Mouse (Mus musculus): ENCODE results near the gene Tigd3. TPM values are rescaled to one million over a fixed set of nuclear protein-coding genes. Genes with fewer than 3 reads are reported as not detected.

Tigd3 gene
- polyA plus RNA-seq, 1 experiment from 2014 or later, result 3.1 TPM

- Histone ChIP-seq H3K27ac (ENCODE audit: low read length) (peak overlapping the region; percentile 34; the same call in 1 of the 2 replicates), H3K4me2 (replicated peaks; ENCODE audit: low read depth, low read length) (peak overlapping the region; percentile 97), H3K9ac (replicated peaks; ENCODE audit: low read depth, low read length) (no peak overlapping the region), H3K4me1 (ENCODE audit: control insufficient read depth, insufficient read depth, low read length) (peaks cover 29% of the 10 kb centered on the region), H3K27me3 (ENCODE audit: control insufficient read depth, insufficient read depth, low read length) (no peaks in the 10 kb centered on the region), H3K4me3 (ENCODE audit: low read depth, low read length) (peak overlapping the region; percentile 45), H3K9me3 (ENCODE audit: control insufficient read depth, low read depth, low read length) (no peaks in the 10 kb centered on the region), H3K36me3 (ENCODE audit: control insufficient read depth, insufficient read depth, low read length) (no peaks in the 10 kb centered on the region)
- WGBS, result 29% methylated on average over 11 of the region's 11 CpGs
- no peak for ATAC-seq (ENCODE audit: insufficient number of reproducible peaks, insufficient read depth, low FRiP score, low read depth)
Observed at GRCm38 (mm10) chr19:5925311-5925855, 31.4 kb upstream of the Tigd3 start.

- ATAC-seq (ENCODE audit: insufficient number of reproducible peaks, insufficient read depth, low FRiP score, low read depth), result peak; percentile 95
- Histone ChIP-seq H3K27ac (ENCODE audit: low read length) (peak within 1 kb of the TSS; percentile 62), H3K36me3 (ENCODE audit: control insufficient read depth, insufficient read depth, low read length) (no peaks in the 10 kb centered on the region), H3K9me3 (ENCODE audit: control insufficient read depth, low read depth, low read length) (no peaks in the 10 kb centered on the region), H3K9ac (replicated peaks; ENCODE audit: low read depth, low read length) (peak within 1 kb of the TSS; percentile 25; the same call in 1 of the 2 replicates), H3K4me2 (replicated peaks; ENCODE audit: low read depth, low read length) (peak within 1 kb of the TSS; percentile 97), H3K4me3 (ENCODE audit: low read depth, low read length) (peak within 1 kb of the TSS; percentile 45), H3K27me3 (ENCODE audit: control insufficient read depth, insufficient read depth, low read length) (no peaks in the 10 kb centered on the region), H3K4me1 (ENCODE audit: control insufficient read depth, insufficient read depth, low read length) (peaks cover 25% of the 10 kb centered on the region)
- WGBS, result 1% methylated on average over 18 of the region's 18 CpGs
Observed at GRCm38 (mm10) chr19:5924713-5925093, 30.8 kb upstream of the Tigd3 start, which contains the start of gene Cdc42ep2. Gene Cdc42ep2 (minus strand): TSS chr19:5924816.

DNA sequence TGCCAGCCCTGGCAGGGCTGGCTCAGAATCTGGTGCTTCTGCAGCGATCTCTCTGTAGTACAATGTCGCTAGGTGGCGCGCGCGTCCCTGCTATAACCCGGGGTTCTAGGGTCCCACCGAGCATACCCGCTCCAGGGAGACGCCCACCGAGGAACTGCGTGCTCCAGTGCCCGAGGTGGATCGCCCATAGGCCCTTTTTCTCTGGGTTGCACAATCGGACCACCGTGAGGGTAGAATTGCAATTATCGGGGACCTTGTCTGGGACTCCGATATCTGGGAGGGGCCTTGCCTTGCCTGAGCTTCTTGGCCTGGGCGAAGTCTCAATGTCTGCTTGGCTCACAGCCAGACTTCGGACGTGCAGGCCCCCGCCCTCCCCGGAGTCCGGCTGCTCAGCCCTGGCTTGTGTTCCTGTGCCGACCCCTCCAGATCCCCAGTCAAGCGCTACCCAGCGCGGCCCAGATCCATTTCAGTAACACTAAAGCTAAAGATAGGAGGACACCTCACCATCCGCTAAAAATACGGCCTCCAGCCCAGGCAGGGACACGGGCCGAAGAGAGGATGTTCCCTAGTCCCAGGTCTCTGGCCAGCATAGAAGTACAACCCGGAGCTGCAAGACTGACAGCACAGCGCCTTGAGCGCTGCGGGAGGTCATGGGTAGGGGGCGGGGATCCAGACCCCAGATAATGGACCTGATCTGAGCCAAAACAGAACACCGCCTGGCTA is 30.2 kb upstream of the Tigd3 start:
- H3K27me3 ChIP-seq (ENCODE audit: control insufficient read depth, insufficient read depth, low read length), result no peaks in the 10 kb centered on the region
- H3K4me1 ChIP-seq (ENCODE audit: control insufficient read depth, insufficient read depth, low read length), result peaks cover 20% of the 10 kb centered on the region
- H3K27ac ChIP-seq (ENCODE audit: low read length), result peak overlapping the region; percentile 62
- peak overlapping the region; percentile 25; the same call in 1 of the 2 replicates for H3K9ac ChIP-seq (replicated peaks; ENCODE audit: low read depth, low read length)
- WGBS, result under 1% methylated on average over 38 of the region's 38 CpGs
- no peaks in the 10 kb centered on the region for H3K36me3 ChIP-seq (ENCODE audit: control insufficient read depth, insufficient read depth, low read length)
- no peaks in the 10 kb centered on the region for H3K9me3 ChIP-seq (ENCODE audit: control insufficient read depth, low read depth, low read length)
- H3K4me3 ChIP-seq (ENCODE audit: low read depth, low read length), result peak overlapping the region; percentile 45
- ATAC-seq (ENCODE audit: insufficient number of reproducible peaks, insufficient read depth, low FRiP score, low read depth), result peak; percentile 72
- H3K4me2 ChIP-seq (replicated peaks; ENCODE audit: low read depth, low read length), result peak overlapping the region; percentile 97

DNA sequence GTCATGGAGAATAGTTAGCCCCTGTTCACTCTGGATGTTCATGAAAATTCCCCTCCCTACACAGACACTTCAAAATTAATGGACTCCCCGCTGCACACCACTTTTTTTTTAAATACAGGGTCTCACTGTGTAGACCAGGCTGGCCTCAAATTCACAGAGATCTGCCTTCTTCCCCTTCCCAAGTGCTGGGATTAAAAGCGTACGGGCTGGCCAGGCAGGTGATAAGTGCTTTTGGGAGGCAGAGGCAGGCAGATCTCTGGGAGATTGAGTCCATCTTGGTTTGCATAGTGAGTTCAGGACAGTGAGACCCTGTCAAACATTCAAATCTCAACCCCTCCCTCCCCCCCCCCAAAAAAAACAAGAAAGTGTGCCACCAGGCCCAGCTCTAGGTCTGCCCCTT is 29.0 kb upstream of the Tigd3 start:
- Histone ChIP-seq H3K27me3 (ENCODE audit: control insufficient read depth, insufficient read depth, low read length) (no peaks in the 10 kb centered on the region), H3K27ac (ENCODE audit: low read length) (no peak overlapping the region), H3K4me3 (ENCODE audit: low read depth, low read length) (no peak overlapping the region), H3K4me1 (ENCODE audit: control insufficient read depth, insufficient read depth, low read length) (peaks cover 13% of the 10 kb centered on the region), H3K36me3 (ENCODE audit: control insufficient read depth, insufficient read depth, low read length) (no peaks in the 10 kb centered on the region), H3K9ac (replicated peaks; ENCODE audit: low read depth, low read length) (no peak overlapping the region), H3K9me3 (ENCODE audit: control insufficient read depth, low read depth, low read length) (no peaks in the 10 kb centered on the region), H3K4me2 (replicated peaks; ENCODE audit: low read depth, low read length) (no peak overlapping the region)
- WGBS, result 98% methylated on average over 3 of the region's 3 CpGs
- ATAC-seq (ENCODE audit: insufficient number of reproducible peaks, insufficient read depth, low FRiP score, low read depth), result no peak

DNA sequence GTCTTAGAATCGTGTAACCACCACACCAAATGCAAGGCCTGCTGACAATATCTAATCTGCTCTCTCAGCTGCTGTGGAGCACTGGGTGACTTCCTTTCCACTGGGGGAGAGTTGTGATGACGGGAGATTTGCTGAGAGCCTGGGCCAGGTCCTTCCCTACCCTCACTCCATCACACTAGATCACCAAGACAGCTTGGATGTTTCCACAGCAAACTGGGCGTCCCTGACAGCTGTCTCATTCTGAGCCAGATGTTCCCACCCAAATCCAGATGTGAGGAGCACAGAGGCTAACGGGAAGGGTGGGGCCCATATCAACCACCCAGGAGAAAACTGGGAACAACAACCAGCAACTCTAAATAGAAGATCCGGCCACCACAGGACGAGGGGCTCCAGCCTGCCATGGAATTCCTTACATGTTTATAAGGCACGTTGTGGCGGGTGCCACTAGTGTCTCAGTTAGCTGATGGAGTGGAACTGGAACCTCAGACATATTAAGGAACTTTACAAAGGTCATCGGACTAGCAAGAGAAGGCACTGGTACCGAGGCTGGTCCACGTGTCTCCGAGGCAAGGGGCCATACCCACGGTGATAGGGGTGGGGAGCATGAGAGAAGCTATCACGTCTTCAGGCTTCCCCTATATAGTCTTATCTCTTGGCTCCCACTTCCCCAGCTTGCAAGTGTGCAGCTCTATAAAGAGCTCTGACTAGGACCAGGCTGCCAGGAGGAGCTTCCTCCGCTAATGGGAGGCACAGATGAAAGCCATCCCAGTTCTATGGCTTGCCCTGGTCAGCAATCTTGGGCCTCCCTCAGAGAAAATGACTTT is 28.4 kb upstream of the Tigd3 start:
- peak overlapping the region; percentile 17; the same call in 1 of the 2 replicates for H3K4me2 ChIP-seq (replicated peaks; ENCODE audit: low read depth, low read length)
- no peak overlapping the region for H3K9ac ChIP-seq (replicated peaks; ENCODE audit: low read depth, low read length)
- no peaks in the 10 kb centered on the region for H3K27me3 ChIP-seq (ENCODE audit: control insufficient read depth, insufficient read depth, low read length)
- WGBS, result 70% methylated on average over 15 of the region's 15 CpGs
- no peak overlapping the region; the same call in 1 of the 2 replicates for H3K27ac ChIP-seq (ENCODE audit: low read length)
- H3K4me1 ChIP-seq (ENCODE audit: control insufficient read depth, insufficient read depth, low read length), result peaks cover 13% of the 10 kb centered on the region
- no peak overlapping the region for H3K4me3 ChIP-seq (ENCODE audit: low read depth, low read length)
- no peak for ATAC-seq (ENCODE audit: insufficient number of reproducible peaks, insufficient read depth, low FRiP score, low read depth)
- H3K36me3 ChIP-seq (ENCODE audit: control insufficient read depth, insufficient read depth, low read length), result peaks cover 6% of the 10 kb centered on the region
- H3K9me3 ChIP-seq (ENCODE audit: control insufficient read depth, low read depth, low read length), result no peaks in the 10 kb centered on the region

- Histone ChIP-seq H3K27ac (ENCODE audit: low read length) (no peak overlapping the region; the same call in 1 of the 2 replicates), H3K9ac (replicated peaks; ENCODE audit: low read depth, low read length) (no peak overlapping the region), H3K27me3 (ENCODE audit: control insufficient read depth, insufficient read depth, low read length) (no peaks in the 10 kb centered on the region), H3K36me3 (ENCODE audit: control insufficient read depth, insufficient read depth, low read length) (peaks cover 11% of the 10 kb centered on the region), H3K4me3 (ENCODE audit: low read depth, low read length) (no peak overlapping the region), H3K4me1 (ENCODE audit: control insufficient read depth, insufficient read depth, low read length) (peaks cover 13% of the 10 kb centered on the region), H3K9me3 (ENCODE audit: control insufficient read depth, low read depth, low read length) (no peaks in the 10 kb centered on the region), H3K4me2 (replicated peaks; ENCODE audit: low read depth, low read length) (peak overlapping the region; percentile 17; the same call in 1 of the 2 replicates)
- 15% methylated on average over 9 of the region's 9 CpGs for WGBS
- ATAC-seq (ENCODE audit: insufficient number of reproducible peaks, insufficient read depth, low FRiP score, low read depth), result no peak
Observed at GRCm38 (mm10) chr19:5921715-5922114, 27.8 kb upstream of the Tigd3 start.

GRCm38 (mm10) chr19:5913007-5913719 is 19.2 kb upstream of the Tigd3 start, which contains the start of gene Dpf2:
Gene Dpf2 (minus strand): TSS chr19:5913010.
- 20% methylated on average over 13 of the region's 13 CpGs for WGBS
- ATAC-seq (ENCODE audit: insufficient number of reproducible peaks, insufficient read depth, low FRiP score, low read depth), result peak; percentile 54; the same call in 1 of the 2 replicates
- peak within 1 kb of the TSS; percentile 80 for H3K4me2 ChIP-seq (replicated peaks; ENCODE audit: low read depth, low read length)
- no peaks in the 10 kb centered on the region for H3K9me3 ChIP-seq (ENCODE audit: control insufficient read depth, low read depth, low read length)
- peaks cover 22% of the 10 kb centered on the region for H3K4me1 ChIP-seq (ENCODE audit: control insufficient read depth, insufficient read depth, low read length)
- peak within 1 kb of the TSS; percentile 97 for H3K4me3 ChIP-seq (ENCODE audit: low read depth, low read length)
- H3K36me3 ChIP-seq (ENCODE audit: control insufficient read depth, insufficient read depth, low read length), result peaks cover 11% of the 10 kb centered on the region
- peak within 1 kb of the TSS; percentile 98 for H3K9ac ChIP-seq (replicated peaks; ENCODE audit: low read depth, low read length)
- H3K27ac ChIP-seq (ENCODE audit: low read length), result peak within 1 kb of the TSS; percentile 78
- no peaks in the 10 kb centered on the region for H3K27me3 ChIP-seq (ENCODE audit: control insufficient read depth, insufficient read depth, low read length)
